Mouse (Mus musculus): Measurements from ENCODE around the gene Tcaf3.

The Tcaf3 gene

GRCm38 (mm10) chr6:42597592-42597991 is at the start of gene Tcaf3:
TSS of gene Tcaf3 (minus strand) at chr6:42597692.
- no peak for DNase-seq

- DNase-seq: peak; percentile 89 to 92
Measured at GRCm38 (mm10) chr6:42644912-42645549, 47.5 kb upstream of the Tcaf3 start, which contains the start of gene Tcaf2. TSS of gene Tcaf2 (minus strand) at chr6:42645254.

- DNase-seq: no peak
Measured at GRCm38 (mm10) chr6:42634393-42634792, 36.9 kb upstream of the Tcaf3 start.

GRCm38 (mm10) chr6:42631395-42631794 is 33.9 kb upstream of the Tcaf3 start:
- DNase-seq: no peak

- DNase-seq: no peak
Measured at GRCm38 (mm10) chr6:42616904-42617303, 19.4 kb upstream of the Tcaf3 start.

- peak; percentile 15 to 33 for DNase-seq
Measured at GRCm38 (mm10) chr6:42612218-42612617, 14.7 kb upstream of the Tcaf3 start.

GRCm38 (mm10) chr6:42610954-42611522 is 13.5 kb upstream of the Tcaf3 start:
- DNase-seq: no peak

- no peak for DNase-seq
Measured at GRCm38 (mm10) chr6:42593138-42593882, 4.2 kb downstream of the Tcaf3 start.

- DNase-seq: no peak
Measured at GRCm38 (mm10) chr6:42586569-42586968, 10.9 kb downstream of the Tcaf3 start.

- peak; percentile 80 to 81 for DNase-seq
Measured at GRCm38 (mm10) chr6:42583488-42583872, 14.0 kb downstream of the Tcaf3 start.

GRCm38 (mm10) chr6:42582741-42583487 is 14.6 kb downstream of the Tcaf3 start:
- DNase-seq: no peak

GRCm38 (mm10) chr6:42578678-42579077 is 18.8 kb downstream of the Tcaf3 start:
- no peak for DNase-seq

- DNase-seq: no peak
Measured at GRCm38 (mm10) chr6:42577433-42577832, 20.1 kb downstream of the Tcaf3 start.

GRCm38 (mm10) chr6:42568205-42568604 is 29.3 kb downstream of the Tcaf3 start:
- DNase-seq: no peak

- DNase-seq: no peak
Measured at GRCm38 (mm10) chr6:42566076-42566598, 31.4 kb downstream of the Tcaf3 start.

- DNase-seq: no peak
Measured at GRCm38 (mm10) chr6:42562280-42562679, 35.2 kb downstream of the Tcaf3 start.

- DNase-seq: no peak
Measured at GRCm38 (mm10) chr6:42560885-42561284, 36.6 kb downstream of the Tcaf3 start.

GRCm38 (mm10) chr6:42558641-42559040 is 38.9 kb downstream of the Tcaf3 start:
- no peak for DNase-seq

- peak; percentile 4 to 5 for DNase-seq
Measured at GRCm38 (mm10) chr6:42547461-42547860, 50.0 kb downstream of the Tcaf3 start, which contains the start of gene Olfr455. TSS of gene Olfr455 (minus strand) at chr6:42547587.

GRCm38 (mm10) chr6:42546180-42546579 is 51.3 kb downstream of the Tcaf3 start:
- DNase-seq: no peak

GRCm38 (mm10) chr6:42545451-42545885 is 52.0 kb downstream of the Tcaf3 start:
- DNase-seq: no peak

- no peak for DNase-seq
Measured at GRCm38 (mm10) chr6:42544846-42545245, 52.6 kb downstream of the Tcaf3 start.
